Mouse (Mus musculus): ENCODE data around the gene Dock9.
"Not testable (repeated sequence)": the region's sequence is repeated elsewhere in the genome, so short reads cannot be mapped to it uniquely, and the experiment has no call there.

Dock9 gene

GRCm38 (mm10) chr14:121700013-121700412, 97.6 kb downstream of the Dock9 start:
- DNase-seq (ENCODE audit: low read depth, low spot score) = no peak

- DNase-seq (ENCODE audit: low read depth, low spot score) = no peak
These were observed 99.1 kb downstream of the Dock9 start for GRCm38 (mm10) chr14:121698620-121698950.

- peak; percentile 14 for DNase-seq (ENCODE audit: low read depth, low spot score)
These were observed 99.7 kb downstream of the Dock9 start for GRCm38 (mm10) chr14:121697709-121698619.

- no peak for DNase-seq (ENCODE audit: low read depth, low spot score)
These were observed 100.4 kb downstream of the Dock9 start for GRCm38 (mm10) chr14:121697143-121697680.

- DNase-seq (ENCODE audit: low read depth, low spot score) = no peak
These were observed 101.1 kb downstream of the Dock9 start for GRCm38 (mm10) chr14:121696429-121697118.

- no peak for DNase-seq (ENCODE audit: low read depth, low spot score)
These were observed 102.9 kb downstream of the Dock9 start for GRCm38 (mm10) chr14:121694706-121695105.

- DNase-seq (ENCODE audit: low read depth, low spot score) = no peak
These were observed 103.5 kb downstream of the Dock9 start for GRCm38 (mm10) chr14:121693991-121694594.

- not testable (repeated sequence) for DNase-seq (ENCODE audit: low read depth, low spot score)
These were observed 108.0 kb downstream of the Dock9 start for GRCm38 (mm10) chr14:121689649-121690048.

GRCm38 (mm10) chr14:121688175-121688574, 109.5 kb downstream of the Dock9 start:
- no peak for DNase-seq (ENCODE audit: low read depth, low spot score)

- DNase-seq (ENCODE audit: low read depth, low spot score) = no peak
These were observed 110.4 kb downstream of the Dock9 start for GRCm38 (mm10) chr14:121687274-121687673.

GRCm38 (mm10) chr14:121678913-121679312, 118.7 kb downstream of the Dock9 start:
- DNase-seq (ENCODE audit: low read depth, low spot score) = no peak

GRCm38 (mm10) chr14:121678445-121678844, 119.2 kb downstream of the Dock9 start:
- no peak for DNase-seq (ENCODE audit: low read depth, low spot score)

GRCm38 (mm10) chr14:121676596-121677330, 120.9 kb downstream of the Dock9 start:
- no peak for DNase-seq (ENCODE audit: low read depth, low spot score)

- peak; percentile 78 for DNase-seq (ENCODE audit: low read depth, low spot score)
These were observed 121.5 kb downstream of the Dock9 start for GRCm38 (mm10) chr14:121676121-121676591.

- DNase-seq (ENCODE audit: low read depth, low spot score) = peak; percentile 42
These were observed 122.1 kb downstream of the Dock9 start for GRCm38 (mm10) chr14:121675579-121675978.

GRCm38 (mm10) chr14:121675146-121675545, 122.5 kb downstream of the Dock9 start:
- no peak for DNase-seq (ENCODE audit: low read depth, low spot score)

- DNase-seq (ENCODE audit: low read depth, low spot score) = no peak
These were observed 127.6 kb downstream of the Dock9 start for GRCm38 (mm10) chr14:121670016-121670415.

- no peak for DNase-seq (ENCODE audit: low read depth, low spot score)
These were observed 130.9 kb downstream of the Dock9 start for GRCm38 (mm10) chr14:121666641-121667274.

GRCm38 (mm10) chr14:121665693-121666273, 131.9 kb downstream of the Dock9 start:
- no peak for DNase-seq (ENCODE audit: low read depth, low spot score)

- DNase-seq (ENCODE audit: low read depth, low spot score) = no peak
These were observed 133.7 kb downstream of the Dock9 start for GRCm38 (mm10) chr14:121663913-121664312.
